Mouse (Mus musculus) neural tube, embryonic 14.5 days (tissue): ENCODE data around the gene Fcgr1. TPM values are rescaled to one million over a fixed set of nuclear protein-coding genes. Genes with fewer than 3 reads are reported as not detected.
A peak's percentile ranks its signal among the peaks of the same experiment; 100 is the strongest.
"Not testable (repeated sequence)": the region's sequence is repeated elsewhere in the genome, so short reads cannot be mapped to it uniquely, and the experiment has no call there.

ENCODE experiments used
- ATAC-seq: fragments of 200-750 bp; cut with Nextera tagmentation; 2 replicates; pipeline ENCODE4 v1.8.0; 2017; ENCODE audit warnings: low read depth, mild to moderate bottlenecking, moderate TSS enrichment, moderate library complexity
- H3K27ac ChIP-seq: fragments of 300-500 bp; sonication (generic); 2 replicates; pipeline ENCODE4 v1.5.1; 2014; ENCODE audit warnings: low read depth, mild to moderate bottlenecking, control low read depth, low read length, moderate library complexity, mixed read lengths
- H3K27me3 ChIP-seq: fragments of 300-500 bp; sonication (generic); 2 replicates; pipeline ENCODE4 v1.6.1; 2014; ENCODE audit warnings: low read length; ENCODE audit not compliant: control insufficient read depth, insufficient read depth
- H3K36me3 ChIP-seq: fragments of 300-500 bp; sonication (generic); 2 replicates; pipeline ENCODE4 v1.6.1; 2014; ENCODE audit warnings: low read length, mixed read lengths; ENCODE audit not compliant: control insufficient read depth, insufficient read depth
- H3K4me1 ChIP-seq: fragments of 300-500 bp; sonication (generic); 2 replicates; pipeline ENCODE4 v1.6.1; 2014; ENCODE audit warnings: low read length; ENCODE audit not compliant: control insufficient read depth, insufficient read depth
- H3K4me2 ChIP-seq: fragments of 300-500 bp; sonication (generic); 2 replicates; pipeline ENCODE4 v1.6.1; 2014; ENCODE audit warnings: mild to moderate bottlenecking, low read depth, low read length, control low read depth
- H3K4me3 ChIP-seq: fragments of 300-500 bp; sonication (generic); 2 replicates; pipeline ENCODE4 v1.5.1; 2014; ENCODE audit warnings: low read depth, low read length, control low read depth, mixed read lengths
- H3K9ac ChIP-seq: fragments of 300-500 bp; sonication (generic); replicated peaks from 2 replicates; pipeline ENCODE4 v1.6.1; 2014; ENCODE audit warnings: low read depth, mild to moderate bottlenecking, control low read depth, low read length, mixed read lengths
- H3K9me3 ChIP-seq: fragments of 300-500 bp; sonication (generic); 2 replicates; pipeline ENCODE4 v1.6.1; 2016; ENCODE audit warnings: low read length; ENCODE audit not compliant: control insufficient read depth
- WGBS: fragments of 180-500 bp; shearing (Covaris S2); extraction: QIAGEN DNeasy Blood & Tissue Kit; methylation state at CpG from one replicate; pipeline ENCODE4 v1.1.7; 2014; 5-methylcytosine and 5-hydroxymethylcytosine counted together
- polyA plus RNA-seq: library from polyadenylated mRNA; unstranded; fragments of >200 nt; fragmentation: Nextera tagmentation; extraction: Ambion mirVana; gene quantifications from 2 replicates; pipeline ENCODE4 v1.2.1, GENCODE M21; 2014

Fcgr1 gene
- polyA plus RNA-seq, 1 experiment from 2014 or later, result 0.37 TPM

DNA sequence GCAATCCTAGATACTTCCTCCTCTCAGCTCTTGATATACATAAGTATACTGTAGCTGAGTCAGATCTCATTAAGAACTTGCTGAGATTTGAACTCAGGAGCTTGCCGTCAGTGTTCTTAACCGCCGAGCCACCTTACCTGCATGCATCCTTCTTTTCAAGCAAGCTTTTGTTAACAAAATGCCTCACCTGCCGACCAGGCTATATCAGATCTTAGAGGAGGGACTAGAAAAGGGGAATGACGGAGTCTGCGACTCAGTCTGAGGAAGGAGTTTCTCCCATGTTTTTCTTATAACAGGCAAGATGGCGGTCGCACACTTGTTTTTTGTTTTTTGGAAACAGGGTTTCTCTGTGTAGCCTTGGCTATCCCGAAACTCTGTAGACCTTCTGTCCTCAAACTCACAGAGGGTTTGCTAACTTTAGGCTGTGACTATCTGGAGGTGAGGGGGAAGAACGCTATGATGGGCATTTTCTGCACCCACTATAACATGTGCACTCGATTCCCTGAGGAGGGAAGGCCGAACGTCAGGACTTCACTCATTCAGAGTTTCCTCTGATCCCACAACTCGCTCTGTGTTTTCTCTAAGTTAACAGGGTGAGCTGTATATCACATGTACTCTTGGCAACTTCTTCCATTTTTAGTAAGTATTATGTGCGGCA is 35.1 kb upstream of the Fcgr1 start:
- H3K27me3 ChIP-seq, result peaks cover 53% of the 10 kb centered on the region
- no peak overlapping the region for H3K27ac ChIP-seq
- H3K9ac ChIP-seq, result no peak overlapping the region
- no peak for ATAC-seq
- H3K4me2 ChIP-seq, result no peak overlapping the region
- 19% methylated on average over 15 of the region's 15 CpGs for WGBS
- no peaks in the 10 kb centered on the region for H3K9me3 ChIP-seq
- no peaks in the 10 kb centered on the region for H3K4me1 ChIP-seq
- H3K36me3 ChIP-seq, result no peaks in the 10 kb centered on the region
- no peak overlapping the region for H3K4me3 ChIP-seq

GRCm38 (mm10) chr3:96328060-96328729 is 34.4 kb upstream of the Fcgr1 start:
- not testable (repeated sequence) for H3K9me3 ChIP-seq, H3K36me3 ChIP-seq, H3K4me1 ChIP-seq, H3K9ac ChIP-seq, H3K27ac ChIP-seq
- Histone ChIP-seq H3K27me3 (peaks cover 47% of the 10 kb centered on the region), H3K4me3 (peak overlapping the region; percentile 15), H3K4me2 (peak overlapping the region; percentile 43)
- 0% methylated on average over 34 of the region's 49 CpGs for WGBS
- peak; percentile 68 for ATAC-seq

DNA sequence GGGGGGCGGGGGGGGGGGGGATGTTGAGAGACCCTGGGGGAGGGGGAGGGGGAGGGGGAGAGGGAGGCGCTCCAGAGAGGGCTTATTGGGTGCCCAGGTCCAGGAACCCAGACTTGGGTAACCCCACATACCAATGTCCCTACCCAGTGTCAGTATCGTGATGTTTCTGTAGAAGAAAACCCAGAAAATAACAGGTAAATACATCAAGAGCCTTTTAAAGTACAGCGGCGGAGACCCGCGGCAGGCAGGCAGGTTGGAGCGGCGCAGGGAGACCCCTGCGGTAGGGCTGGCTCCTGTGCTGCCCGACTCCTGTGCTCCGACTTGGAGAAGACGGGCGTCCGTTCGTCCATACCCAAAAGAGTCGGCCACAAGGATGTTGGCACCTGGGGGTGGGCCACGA is 33.9 kb upstream of the Fcgr1 start:
- Histone ChIP-seq H3K27ac (no peak overlapping the region), H3K27me3 (peaks cover 41% of the 10 kb centered on the region), H3K9ac (no peak overlapping the region), H3K9me3 (no peaks in the 10 kb centered on the region), H3K36me3 (no peaks in the 10 kb centered on the region), H3K4me3 (peak overlapping the region; percentile 15), H3K4me1 (no peaks in the 10 kb centered on the region), H3K4me2 (peak overlapping the region; percentile 43; the same call in 1 of the 2 replicates)
- WGBS, result 0% methylated on average over 12 of the region's 18 CpGs
- peak; percentile 11; the same call in 1 of the 2 replicates for ATAC-seq

DNA sequence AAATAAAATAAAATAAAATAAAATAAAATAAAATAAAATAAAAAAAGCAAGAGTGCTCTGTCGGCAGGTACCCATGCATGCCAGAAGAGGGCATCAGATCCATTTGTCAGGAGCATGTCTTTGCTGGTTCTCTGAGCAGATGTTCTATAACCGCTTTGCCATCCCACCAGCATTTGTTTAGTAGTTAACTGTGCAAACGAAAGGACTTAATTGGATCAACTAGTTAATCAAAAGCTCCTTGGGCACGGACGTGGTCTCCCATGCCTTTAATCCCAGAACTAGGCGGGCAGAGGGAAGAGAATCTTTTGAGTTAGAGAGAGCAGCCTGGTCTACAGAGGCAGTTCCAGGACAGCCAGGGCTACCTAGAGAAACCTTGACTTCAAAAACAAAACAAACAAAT is 33.4 kb upstream of the Fcgr1 start:
- no peak; the same call in 1 of the 2 replicates for ATAC-seq
- Histone ChIP-seq H3K9ac (no peak overlapping the region), H3K4me1 (no peaks in the 10 kb centered on the region), H3K4me2 (no peak overlapping the region), H3K4me3 (no peak overlapping the region), H3K9me3 (no peaks in the 10 kb centered on the region), H3K27me3 (peaks cover 41% of the 10 kb centered on the region), H3K36me3 (no peaks in the 10 kb centered on the region), H3K27ac (no peak overlapping the region)
- 3% methylated on average over 6 of the region's 6 CpGs for WGBS

DNA sequence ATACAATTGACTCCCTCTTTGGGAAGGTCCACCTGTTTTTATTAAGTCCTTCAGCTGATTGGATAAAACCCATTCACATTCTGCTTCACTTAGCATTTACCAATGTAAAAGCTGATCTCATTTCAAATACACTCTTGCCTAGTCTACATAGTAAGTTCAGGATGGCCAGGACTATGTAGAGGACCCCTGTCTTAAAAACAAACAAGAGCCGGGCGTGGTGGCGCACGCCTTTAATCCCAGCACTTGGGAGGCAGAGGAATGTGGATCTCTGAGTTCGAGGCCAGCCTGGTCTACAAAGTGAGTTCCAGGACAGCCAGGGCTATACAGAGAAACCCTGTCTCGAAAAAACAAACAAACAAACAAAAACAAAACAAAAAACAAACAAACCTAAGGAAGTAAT is 30.0 kb upstream of the Fcgr1 start:
- not testable (repeated sequence) for H3K4me1 ChIP-seq, H3K9ac ChIP-seq, ATAC-seq, H3K4me3 ChIP-seq, H3K27ac ChIP-seq, H3K36me3 ChIP-seq, H3K4me2 ChIP-seq, H3K9me3 ChIP-seq
- WGBS, result 68% methylated on average over 6 of the region's 6 CpGs
- H3K27me3 ChIP-seq, result peaks cover 18% of the 10 kb centered on the region

GRCm38 (mm10) chr3:96322609-96323008 is 28.8 kb upstream of the Fcgr1 start:
- ATAC-seq, result no peak
- H3K27me3 ChIP-seq, result peaks cover 14% of the 10 kb centered on the region
- no peak overlapping the region for H3K4me3 ChIP-seq
- no peaks in the 10 kb centered on the region for H3K9me3 ChIP-seq
- H3K4me1 ChIP-seq, result no peaks in the 10 kb centered on the region
- no peak overlapping the region for H3K4me2 ChIP-seq
- 22% methylated on average over 10 of the region's 10 CpGs for WGBS
- no peak overlapping the region for H3K9ac ChIP-seq
- H3K36me3 ChIP-seq, result no peaks in the 10 kb centered on the region
- H3K27ac ChIP-seq, result no peak overlapping the region

DNA sequence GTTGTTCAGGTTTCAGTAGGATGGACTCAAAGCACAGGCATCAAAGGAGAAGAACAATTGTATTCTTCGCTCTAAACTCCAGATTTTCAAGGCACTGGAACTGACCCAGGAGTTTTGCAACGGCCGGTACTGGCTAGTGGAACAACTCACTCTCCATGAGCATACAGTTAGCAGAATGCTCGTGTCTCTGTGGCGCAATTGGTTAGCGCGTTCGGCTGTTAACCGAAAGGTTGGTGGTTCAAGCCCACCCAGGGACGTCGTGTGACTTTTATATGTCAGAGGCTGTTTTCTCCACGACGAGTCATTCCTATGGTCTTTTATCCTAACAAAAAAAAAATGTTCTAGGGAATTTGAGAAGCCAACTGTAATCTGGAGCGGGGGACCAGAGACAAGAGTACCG is 28.1 kb upstream of the Fcgr1 start:
- no peak for ATAC-seq
- 17% methylated on average over 15 of the region's 15 CpGs for WGBS
- H3K9ac ChIP-seq, result no peak overlapping the region
- no peaks in the 10 kb centered on the region for H3K4me1 ChIP-seq
- H3K27ac ChIP-seq, result no peak overlapping the region
- H3K4me3 ChIP-seq, result no peak overlapping the region
- H3K4me2 ChIP-seq, result no peak overlapping the region
- no peaks in the 10 kb centered on the region for H3K36me3 ChIP-seq
- H3K27me3 ChIP-seq, result peaks cover 14% of the 10 kb centered on the region
- H3K9me3 ChIP-seq, result no peaks in the 10 kb centered on the region

DNA sequence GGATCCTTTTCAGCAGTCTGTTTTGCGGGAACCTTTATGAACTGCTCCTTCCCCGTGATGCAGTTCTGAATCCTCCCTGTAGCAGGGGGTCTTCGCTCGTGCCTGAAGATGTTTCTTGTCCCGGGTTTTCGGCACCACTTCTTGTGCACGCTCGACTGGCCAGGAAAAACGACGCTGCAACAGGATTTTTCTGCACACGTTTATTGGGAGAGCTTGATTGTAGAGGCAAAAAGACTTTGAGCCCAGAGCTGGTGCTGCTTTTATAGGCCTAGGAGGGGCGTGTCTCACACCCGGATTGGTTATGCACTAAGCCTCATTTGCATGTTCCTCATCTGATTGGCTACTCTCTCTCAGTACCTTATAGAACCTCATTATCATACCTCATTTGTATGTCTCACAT is 26.2 kb upstream of the Fcgr1 start:
- not testable (repeated sequence) for H3K4me1 ChIP-seq

DNA sequence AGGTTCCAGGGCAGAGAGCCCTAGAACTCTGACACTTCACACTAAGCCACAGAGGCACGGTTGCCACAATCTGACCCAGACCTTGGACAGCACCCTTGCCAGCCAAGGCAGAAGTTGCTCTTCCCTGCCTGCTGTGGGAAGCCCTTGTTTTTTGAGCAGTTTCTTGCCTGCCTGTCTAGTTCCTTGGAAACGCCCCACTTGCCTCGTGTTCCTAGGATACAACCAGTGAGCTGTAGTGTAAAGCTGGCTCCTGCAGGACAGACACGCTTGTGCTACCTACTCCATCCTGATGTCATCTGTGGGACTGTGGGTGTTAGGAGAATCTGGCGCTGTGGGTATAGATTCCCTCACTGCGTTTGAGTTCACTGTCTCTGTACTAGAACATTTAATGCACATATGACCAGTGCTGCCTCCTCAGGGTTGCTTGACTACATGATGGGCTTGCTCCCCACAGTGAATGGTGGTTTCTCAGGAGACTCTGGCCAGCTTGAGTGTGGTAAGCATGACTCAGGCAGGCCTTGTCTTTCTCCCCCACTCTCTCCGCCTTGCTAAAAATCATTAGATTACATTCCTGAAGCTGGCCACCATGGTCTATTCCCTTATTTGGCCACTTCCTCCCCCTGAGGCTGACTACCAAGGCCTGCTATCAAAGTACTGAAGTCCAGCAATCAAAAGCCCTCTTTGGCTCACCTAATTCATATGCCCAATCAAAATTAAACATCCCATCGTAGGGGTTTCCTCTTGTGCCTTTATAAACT is 18.8 kb upstream of the Fcgr1 start:
- no peak overlapping the region for H3K4me2 ChIP-seq
- H3K9me3 ChIP-seq, result no peaks in the 10 kb centered on the region
- H3K4me3 ChIP-seq, result no peak overlapping the region
- no peak overlapping the region for H3K9ac ChIP-seq
- ATAC-seq, result no peak
- H3K27me3 ChIP-seq, result no peaks in the 10 kb centered on the region
- no peaks in the 10 kb centered on the region for H3K4me1 ChIP-seq
- no peak overlapping the region for H3K27ac ChIP-seq
- H3K36me3 ChIP-seq, result no peaks in the 10 kb centered on the region
- whole genome bisulfite sequencing, result 66% methylated on average over 8 of the region's 8 CpGs

More for the DNA sequence above, 26.2 kb upstream of the Fcgr1 start:
- H3K4me2 ChIP-seq, H3K9me3 ChIP-seq, H3K27me3 ChIP-seq, ATAC-seq, H3K9ac ChIP-seq, H3K27ac ChIP-seq, H3K36me3 ChIP-seq, H3K4me3 ChIP-seq: not testable (repeated sequence)
- 95% methylated on average over 11 of the region's 13 CpGs for WGBS
